In genomic region chr6:6909586-6909985, GRCm38 (mm10) we compare ENCODE assay signal across 11 mouse cellular contexts. TPM values are rescaled to one million over a fixed set of nuclear protein-coding genes. Genes with fewer than 3 reads are reported as not detected.
DNase-seq lines count a peak whose midpoint lies in the region; ATAC-seq and TF ChIP-seq lines count a peak whose summit lies in the region.
"Had no signal": no experiment of that assay in that cellular context is flagged by ENCODE, and none has a peak within 500 bp of the region (broad histone marks: within the 10 kb centered on the region; RNA-seq: fewer than 3 reads in every experiment).

No protein-coding gene starts in this region.

- H3K4me3 ChIP-seq in heart, embryonic 12.5 days: no peak overlapping the region
- no peak overlapping the region for H3K4me3 ChIP-seq in midbrain, embryonic 11.5 days (ENCODE audit: low read depth, low read length)
- H3K4me3 ChIP-seq in cerebellum, adult 2 months (replicated peaks; ENCODE audit: insufficient read depth, low read depth, low read length): no peak overlapping the region

- H3K27me3 ChIP-seq in heart, embryonic 12.5 days (replicated peaks): no peaks in the 10 kb centered on the region
- H3K27me3 ChIP-seq in midbrain, embryonic 11.5 days (ENCODE audit: control insufficient read depth, insufficient read depth, low read length): no peaks in the 10 kb centered on the region
- no peaks in the 10 kb centered on the region for H3K27me3 ChIP-seq in cerebellum, adult 2 months (ENCODE audit: control insufficient read depth, insufficient read depth, low read length)

- no peak overlapping the region for H3K27ac ChIP-seq in heart, embryonic 12.5 days (ENCODE audit: poor library complexity, severe bottlenecking)
- no peak overlapping the region for H3K27ac ChIP-seq in midbrain, embryonic 11.5 days (ENCODE audit: low read depth, low read length)
- H3K27ac ChIP-seq in cerebellum, adult 2 months (ENCODE audit: insufficient read depth, low read length): no peak overlapping the region
- H3K27ac ChIP-seq: liver, embryonic 14.5 days had no signal

- no peak overlapping the region for H3K9ac ChIP-seq in heart, embryonic 12.5 days
- no peak overlapping the region for H3K9ac ChIP-seq in midbrain, embryonic 11.5 days (ENCODE audit: low read length)
- H3K9ac ChIP-seq: liver, embryonic 14.5 days had no signal

- H3K4me1 ChIP-seq in heart, embryonic 12.5 days (replicated peaks): no peaks in the 10 kb centered on the region
- no peaks in the 10 kb centered on the region for H3K4me1 ChIP-seq in midbrain, embryonic 11.5 days (ENCODE audit: control insufficient read depth, insufficient read depth, low read length)
- H3K4me1 ChIP-seq in cerebellum, adult 2 months (ENCODE audit: control insufficient read depth, insufficient read depth, low read length): no peaks in the 10 kb centered on the region

- WGBS in heart, embryonic 12.5 days: 60% methylated on average over 8 of the region's 8 CpGs
- 91% methylated on average over 8 of the region's 8 CpGs for WGBS in midbrain, embryonic 11.5 days
- WGBS in cerebellum, adult 2 months: 17% methylated on average over 8 of the region's 8 CpGs

- no peaks in the 10 kb centered on the region for H3K36me3 ChIP-seq in heart, embryonic 12.5 days
- H3K36me3 ChIP-seq in midbrain, embryonic 11.5 days (ENCODE audit: control insufficient read depth, insufficient read depth, low read length): no peaks in the 10 kb centered on the region

- TF ChIP-seq POLR2A in cerebellum, adult 2 months (IDR thresholded peaks at IDR 0.05; ENCODE audit: borderline replicate concordance, insufficient read depth, low read length): no peak

- no peaks in the 10 kb centered on the region for H3K9me3 ChIP-seq in heart, embryonic 12.5 days (replicated peaks)
- H3K9me3 ChIP-seq in midbrain, embryonic 11.5 days (ENCODE audit: control insufficient read depth, low read length): no peaks in the 10 kb centered on the region

- ATAC-seq in heart, embryonic 12.5 days (ENCODE audit: insufficient number of reproducible peaks, low FRiP score): no peak
- no peak for ATAC-seq in midbrain, embryonic 11.5 days (ENCODE audit: low FRiP score)

- no peak overlapping the region for H3K4me2 ChIP-seq in heart, embryonic 12.5 days
- no peak overlapping the region for H3K4me2 ChIP-seq in midbrain, embryonic 11.5 days

- DNase-seq in heart, adult 18-20 months: peak; percentile 86
- peak; percentile 23 for DNase-seq in brain, adult 2 months (ENCODE audit: low read depth, low spot score)
- peak; percentile 90 for DNase-seq in heart, postnatal 4 days
- DNase-seq in ovary, adult 18-20 months (ENCODE audit: low spot score): peak; percentile 52
- no peak for DNase-seq in cerebellum, adult 11-12 months
- DNase-seq in midbrain, embryonic 11.5 days (ENCODE audit: low spot score, missing footprints): no peak
- no peak for DNase-seq in cerebellum, adult 2 months
- DNase-seq: thymus, postnatal 4 days had no signal

- TF ChIP-seq CTCF in cerebellum, adult 2 months (IDR thresholded peaks at IDR 0.05; ENCODE audit: borderline replicate concordance, insufficient read depth, low read depth, low read length): no peak

RNA-seq across cellular contexts. Expression of gene Dlx5, which starts 27.7 kb away (rescaled TPM):
- total RNA-seq in heart, adult 18-20 months (2021): under 1 TPM in 1 of 2 experiments, not detected in 1; 0.37 TPM
- polyA plus RNA-seq in heart, embryonic 12.5 days (2016; fragmentation: Nextera tagmentation; extraction: Ambion mirVana): 0.98 and 1.5 TPM in 2 replicates
- under 1 TPM; 0.43 to 0.50 TPM for total RNA-seq in heart, postnatal 4 days (2021)
- polyA plus RNA-seq in midbrain, embryonic 11.5 days (2014; fragmentation: Nextera tagmentation; extraction: Ambion mirVana): 5.2 and 7.7 TPM in 2 replicates
- polyA plus RNA-seq in cerebellum, adult 2 months (2012; rRNA removed): not detected in 2 replicates
- polyA plus RNA-seq: liver, embryonic 14.5 days had no signal

RNA-seq across cellular contexts. Expression of gene Sdhaf3, which starts 46.2 kb away (rescaled TPM):
- 1 to 10 TPM; 4.6 to 4.7 TPM for total RNA-seq in heart, adult 18-20 months (2021)
- 4.7 and 5.2 TPM in 2 replicates for polyA plus RNA-seq in heart, embryonic 12.5 days (2016; fragmentation: Nextera tagmentation; extraction: Ambion mirVana)
- total RNA-seq in heart, postnatal 4 days (2021): 1 to 10 TPM; 3.7 to 4.9 TPM
- 7.3 and 8.2 TPM in 2 replicates for polyA plus RNA-seq in midbrain, embryonic 11.5 days (2014; fragmentation: Nextera tagmentation; extraction: Ambion mirVana)
- 5.0 and 5.7 TPM in 2 replicates for polyA plus RNA-seq in cerebellum, adult 2 months (2012; rRNA removed)

RNA-seq across cellular contexts. Expression of gene Dlx6, which starts 46.5 kb away (rescaled TPM):
- total RNA-seq in heart, adult 18-20 months (2021): not detected
- 0.14 TPM in 1 of 2 replicates, not detected in the other for polyA plus RNA-seq in heart, embryonic 12.5 days (2016; fragmentation: Nextera tagmentation; extraction: Ambion mirVana)
- not detected for total RNA-seq in heart, postnatal 4 days (2021)
- polyA plus RNA-seq in midbrain, embryonic 11.5 days (2014; fragmentation: Nextera tagmentation; extraction: Ambion mirVana): 0.33 and 0.81 TPM in 2 replicates
- polyA plus RNA-seq in cerebellum, adult 2 months (2012; rRNA removed): not detected in 2 replicates
- polyA plus RNA-seq: intestine, embryonic 14.5 days; liver, embryonic 14.5 days had no signal

Comparison
In these comparisons a context has a peak if more than half of its experiments do, and no peak if none do; other contexts are left out.
1. DNase-seq: peak in heart, adult 18-20 months (2 of 2), brain, adult 2 months (single experiment), heart, postnatal 4 days (single experiment) and ovary, adult 18-20 months (single experiment); none in cerebellum, adult 11-12 months (single experiment), midbrain, embryonic 11.5 days (single experiment) and cerebellum, adult 2 months (0 of 2).